Mouse (Mus musculus) stomach, embryonic 16.5 days (tissue): ENCODE results near the gene Mal. TPM values are rescaled to one million over a fixed set of nuclear protein-coding genes. Genes with fewer than 3 reads are reported as not detected.

Source experiments
- ATAC-seq: fragments of 200-750 bp; cut with Nextera tagmentation; 2 replicates; pipeline ENCODE4 v1.8.0; 2017; ENCODE audit warnings: moderate number of reproducible peaks, moderate TSS enrichment; ENCODE audit not compliant: insufficient read depth, low FRiP score
- H3K27ac ChIP-seq: fragments of 300-500 bp; sonication (generic); 2 replicates; pipeline ENCODE4 v1.5.1; 2014; ENCODE audit warnings: low read length
- H3K27me3 ChIP-seq: fragments of 300-500 bp; sonication (generic); 2 replicates; pipeline ENCODE4 v1.6.1; 2014; ENCODE audit warnings: low read length, control low read depth, mixed read lengths; ENCODE audit not compliant: control insufficient read depth, insufficient read depth
- H3K36me3 ChIP-seq: fragments of 300-500 bp; sonication (generic); 2 replicates; pipeline ENCODE4 v1.6.1; 2014; ENCODE audit warnings: low read length; ENCODE audit not compliant: control insufficient read depth, insufficient read depth
- H3K4me1 ChIP-seq: fragments of 300-500 bp; sonication (generic); 2 replicates; pipeline ENCODE4 v1.6.1; 2014; ENCODE audit warnings: low read length, control low read depth, mixed read lengths; ENCODE audit not compliant: control insufficient read depth, insufficient read depth
- H3K4me2 ChIP-seq: fragments of 300-500 bp; sonication (generic); 2 replicates; pipeline ENCODE4 v1.6.1; 2014; ENCODE audit warnings: low read depth, low read length, mixed read lengths
- H3K4me3 ChIP-seq: fragments of 300-500 bp; sonication (generic); replicated peaks from 2 replicates; pipeline ENCODE4 v1.5.1; 2014; ENCODE audit warnings: mild to moderate bottlenecking, low read length
- H3K9ac ChIP-seq: fragments of 300-500 bp; sonication (generic); 2 replicates; pipeline ENCODE4 v1.6.1; 2014; ENCODE audit warnings: low read length
- H3K9me3 ChIP-seq: fragments of 300-500 bp; sonication (generic); replicated peaks from 2 replicates; pipeline ENCODE4 v1.6.1; 2016; ENCODE audit warnings: low read length, control low read depth; ENCODE audit not compliant: control insufficient read depth
- WGBS: fragments of 180-500 bp; shearing (Covaris S2); extraction: QIAGEN DNeasy Blood & Tissue Kit; methylation state at CpG from one replicate; pipeline ENCODE4 v1.1.7; 2014; 5-methylcytosine and 5-hydroxymethylcytosine counted together
- polyA plus RNA-seq: library from polyadenylated mRNA; unstranded; fragments of >200 nt; fragmentation: Nextera tagmentation; extraction: Ambion mirVana; gene quantifications from 2 replicates; pipeline ENCODE4 v1.2.1, GENCODE M21; 2015

Mal gene
- polyA plus RNA-seq, 1 experiment from 2014 or later: 143 TPM

GRCm38 (mm10) chr2:127652805-127653204, 3.7 kb downstream of the Mal start:
- no peak overlapping the region; the same call in 1 of the 2 replicates for H3K27ac ChIP-seq
- no peak overlapping the region for H3K4me2 ChIP-seq
- ATAC-seq: no peak
- H3K36me3 ChIP-seq: no peaks in the 10 kb centered on the region
- no peaks in the 10 kb centered on the region for H3K4me1 ChIP-seq
- no peak overlapping the region for H3K9ac ChIP-seq
- peaks cover 37% of the 10 kb centered on the region for H3K27me3 ChIP-seq
- 88% methylated on average over 2 of the region's 2 CpGs for WGBS
- no peak overlapping the region for H3K4me3 ChIP-seq
- no peaks in the 10 kb centered on the region for H3K9me3 ChIP-seq

DNA sequence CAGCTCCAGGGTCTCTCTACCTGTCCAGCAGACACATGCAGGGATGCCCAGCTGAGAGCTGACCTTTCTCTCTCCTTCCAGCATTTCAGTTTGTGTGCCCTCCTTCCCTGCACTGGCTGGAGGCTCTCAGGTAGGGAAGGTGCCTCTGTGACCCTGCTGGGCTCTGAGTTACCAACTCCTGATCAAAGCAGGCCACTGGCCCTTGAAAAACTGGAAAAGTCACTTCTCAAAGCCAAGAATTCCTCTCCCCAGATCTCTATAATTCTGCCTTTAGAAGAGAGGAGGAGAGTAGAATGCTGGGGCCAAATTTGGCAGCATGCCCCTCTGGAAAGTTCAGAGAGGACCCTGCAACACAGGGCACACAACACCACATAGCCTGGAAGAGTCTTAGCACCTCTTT, 4.2 kb downstream of the Mal start:
- peak overlapping the region; percentile 14; the same call in 1 of the 2 replicates for H3K4me2 ChIP-seq

GRCm38 (mm10) chr2:127651601-127652000, 4.9 kb downstream of the Mal start:
- Histone ChIP-seq H3K9me3 (no peaks in the 10 kb centered on the region), H3K4me1 (0 out of 2 replicates have a peak, but pooled peaks cover 2% of the 10 kb centered on the region), H3K9ac (no peak overlapping the region), H3K27ac (no peak overlapping the region), H3K27me3 (peaks cover 27% of the 10 kb centered on the region), H3K4me2 (no peak overlapping the region), H3K36me3 (no peaks in the 10 kb centered on the region), H3K4me3 (no peak overlapping the region)
- WGBS: 68% methylated on average over 5 of the region's 5 CpGs
- no peak for ATAC-seq

More for the DNA sequence above, 4.2 kb downstream of the Mal start:
- Histone ChIP-seq H3K4me1 (no peaks in the 10 kb centered on the region), H3K9me3 (no peaks in the 10 kb centered on the region), H3K36me3 (no peaks in the 10 kb centered on the region), H3K9ac (no peak overlapping the region), H3K27ac (peak overlapping the region; percentile 17; the same call in 1 of the 2 replicates), H3K4me3 (no peak overlapping the region), H3K27me3 (peaks cover 32% of the 10 kb centered on the region)
- no peak for ATAC-seq

DNA sequence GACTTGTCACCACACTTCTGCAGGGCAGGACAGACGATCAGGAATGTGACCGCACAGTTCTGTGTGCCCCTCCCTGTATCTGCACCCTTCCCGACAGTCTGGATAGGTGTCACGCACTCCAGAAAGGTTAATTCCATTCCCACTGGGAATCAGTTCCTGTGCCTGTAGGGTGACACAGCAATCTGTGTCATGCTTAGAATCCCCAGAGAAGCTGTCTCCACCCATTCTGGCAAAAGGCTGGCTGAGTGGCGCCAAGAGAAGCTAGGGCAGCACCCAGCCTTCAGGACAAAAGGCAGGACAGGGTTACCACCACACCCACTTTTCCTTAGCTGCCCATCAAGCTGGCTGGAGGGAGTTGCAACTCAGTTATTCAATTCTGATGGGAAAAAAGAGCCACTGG, 6.6 kb downstream of the Mal start:
- H3K27ac ChIP-seq: 0 out of 2 replicates have a peak overlapping the region, but pooled peaks have one; percentile 0
- no peak overlapping the region for H3K4me2 ChIP-seq
- ATAC-seq: no peak
- no peak overlapping the region for H3K4me3 ChIP-seq
- peaks cover 13% of the 10 kb centered on the region for H3K27me3 ChIP-seq
- H3K36me3 ChIP-seq: no peaks in the 10 kb centered on the region
- 0 out of 2 replicates have a peak, but pooled peaks cover 3% of the 10 kb centered on the region for H3K4me1 ChIP-seq
- WGBS: 52% methylated on average over 5 of the region's 5 CpGs
- H3K9ac ChIP-seq: no peak overlapping the region
- no peaks in the 10 kb centered on the region for H3K9me3 ChIP-seq

- Histone ChIP-seq H3K36me3 (no peaks in the 10 kb centered on the region), H3K27me3 (no peaks in the 10 kb centered on the region), H3K9me3 (no peaks in the 10 kb centered on the region), H3K4me2 (no peak overlapping the region), H3K9ac (no peak overlapping the region), H3K27ac (peak overlapping the region; percentile 29; the same call in 1 of the 2 replicates), H3K4me3 (no peak overlapping the region), H3K4me1 (peaks cover 11% of the 10 kb centered on the region)
- 0 out of 2 replicates have a peak, but pooled peaks have one; percentile 49 for ATAC-seq
- 87% methylated on average over 6 of the region's 6 CpGs for WGBS
Measured at GRCm38 (mm10) chr2:127648145-127648544, 8.3 kb downstream of the Mal start.

- peak overlapping the region; percentile 5; the same call in 1 of the 2 replicates for H3K27ac ChIP-seq
- H3K9ac ChIP-seq: no peak overlapping the region
- H3K36me3 ChIP-seq: no peaks in the 10 kb centered on the region
- no peak for ATAC-seq
- H3K27me3 ChIP-seq: no peaks in the 10 kb centered on the region
- peaks cover 11% of the 10 kb centered on the region for H3K4me1 ChIP-seq
- no peak overlapping the region for H3K4me3 ChIP-seq
- H3K9me3 ChIP-seq: no peaks in the 10 kb centered on the region
- no peak overlapping the region for H3K4me2 ChIP-seq
- WGBS: 56% methylated on average over 5 of the region's 5 CpGs
Measured at GRCm38 (mm10) chr2:127646875-127647274, 9.6 kb downstream of the Mal start.

GRCm38 (mm10) chr2:127643728-127644704, 12.5 kb downstream of the Mal start:
- ATAC-seq: peak; percentile 81; the same call in 1 of the 2 replicates
- H3K4me3 ChIP-seq: no peak overlapping the region
- 41% methylated on average over 19 of the region's 19 CpGs for WGBS
- no peaks in the 10 kb centered on the region for H3K27me3 ChIP-seq
- no peaks in the 10 kb centered on the region for H3K9me3 ChIP-seq
- H3K9ac ChIP-seq: no peak overlapping the region
- peaks cover 13% of the 10 kb centered on the region for H3K4me1 ChIP-seq
- H3K36me3 ChIP-seq: no peaks in the 10 kb centered on the region
- no peak overlapping the region for H3K4me2 ChIP-seq
- H3K27ac ChIP-seq: peak overlapping the region; percentile 80

- no peak overlapping the region for H3K4me3 ChIP-seq
- H3K36me3 ChIP-seq: no peaks in the 10 kb centered on the region
- H3K9me3 ChIP-seq: no peaks in the 10 kb centered on the region
- no peak overlapping the region for H3K4me2 ChIP-seq
- ATAC-seq: peak; percentile 58; the same call in 1 of the 2 replicates
- 58% methylated on average over 9 of the region's 9 CpGs for WGBS
- no peaks in the 10 kb centered on the region for H3K27me3 ChIP-seq
- H3K4me1 ChIP-seq: peaks cover 10% of the 10 kb centered on the region
- no peak overlapping the region for H3K9ac ChIP-seq
- H3K27ac ChIP-seq: peak overlapping the region; percentile 33; the same call in 1 of the 2 replicates
Measured at GRCm38 (mm10) chr2:127638973-127639372, 17.5 kb downstream of the Mal start.

DNA sequence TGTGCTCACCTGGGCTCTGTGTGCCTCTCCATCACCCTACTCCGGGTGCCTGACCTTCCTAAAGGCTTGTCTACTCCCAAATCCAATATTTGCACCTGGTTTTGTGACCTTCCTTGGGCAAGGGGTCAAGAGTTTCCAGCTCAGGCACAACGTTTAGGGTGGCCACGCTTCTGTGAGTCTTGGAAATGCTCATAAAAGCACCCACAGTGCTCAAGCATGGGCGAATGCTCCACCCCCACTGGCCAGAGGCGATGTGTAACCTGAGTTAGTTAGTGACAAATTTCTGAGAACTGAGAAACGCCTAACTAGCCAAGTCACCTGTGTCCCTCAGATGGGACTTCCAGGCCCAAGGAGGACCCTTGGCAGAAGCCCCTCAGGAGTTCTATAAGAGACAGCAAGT, 20.9 kb downstream of the Mal start:
- 64% methylated on average over 6 of the region's 6 CpGs for WGBS
- H3K9ac ChIP-seq: no peak overlapping the region
- H3K9me3 ChIP-seq: no peaks in the 10 kb centered on the region
- H3K36me3 ChIP-seq: no peaks in the 10 kb centered on the region
- no peak overlapping the region for H3K4me2 ChIP-seq
- H3K27ac ChIP-seq: no peak overlapping the region
- H3K27me3 ChIP-seq: no peaks in the 10 kb centered on the region
- H3K4me1 ChIP-seq: 0 out of 2 replicates have a peak, but pooled peaks cover 4% of the 10 kb centered on the region
- no peak overlapping the region for H3K4me3 ChIP-seq
- ATAC-seq: no peak
